Mouse (Mus musculus) lung, adult 2 months (tissue): ENCODE data around the gene Sec23b.

Experiments
- CTCF ChIP-seq: fragments of 200-500 bp; IDR thresholded peaks from 2 replicates; pipeline ENCODE4 v1.5.1; 2011; ENCODE audit warnings: mild to moderate bottlenecking, low read length, control low read depth; ENCODE audit not compliant: insufficient read depth
- POLR2A ChIP-seq: fragments of 200-500 bp; IDR thresholded peaks from 2 replicates; pipeline ENCODE4 v1.6.1; 2011; ENCODE audit warnings: low read depth, mild to moderate bottlenecking, control low read depth, low read length, borderline replicate concordance; ENCODE audit errors: extremely low read depth

DNA sequence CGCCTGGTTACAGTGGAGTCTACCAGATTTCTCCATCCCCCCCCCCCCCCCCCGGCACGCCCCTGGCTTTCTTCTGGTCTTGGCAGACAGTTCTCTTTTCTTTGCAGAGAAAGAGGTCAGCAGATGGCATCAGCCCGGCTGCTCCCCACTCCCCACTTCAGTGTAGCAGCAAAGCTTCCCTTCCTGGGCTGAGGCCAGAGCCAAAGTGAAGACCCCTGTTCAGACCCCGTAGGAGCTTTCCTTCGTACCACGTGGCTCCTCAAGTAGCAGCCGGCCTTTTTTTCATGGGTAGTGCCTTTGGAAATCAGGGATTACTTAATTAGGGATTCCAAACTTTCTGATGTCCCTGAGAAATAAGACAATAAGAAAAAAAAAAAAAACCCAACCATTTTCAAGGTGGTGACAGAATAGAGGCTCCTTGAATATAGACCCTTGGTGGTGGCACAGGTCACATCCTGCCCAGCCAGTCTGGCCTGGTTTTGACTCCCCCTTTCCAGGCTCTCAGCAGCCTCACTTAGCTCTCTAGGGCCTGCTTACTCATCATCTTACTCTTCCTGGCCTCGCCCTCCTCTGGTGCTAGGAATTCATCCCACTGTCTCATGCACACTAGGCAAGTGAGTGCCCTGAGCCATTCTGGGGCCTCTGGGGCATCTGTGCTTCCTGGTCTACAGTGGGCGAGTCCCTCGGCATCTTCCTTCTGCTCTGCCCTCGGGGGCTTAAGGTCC, 81.8 kb downstream of the Sec23b start:
- TF ChIP-seq CTCF: no peak
- no peak for TF ChIP-seq POLR2A
